Mouse (Mus musculus) hindbrain, embryonic 13.5 days (tissue): ENCODE measurements around the gene Qtrt2. TPM values are rescaled to one million over a fixed set of nuclear protein-coding genes. Genes with fewer than 3 reads are reported as not detected.

ENCODE experiments used
- polyA plus RNA-seq: library from polyadenylated mRNA; unstranded; fragments of >200 nt; fragmentation: Nextera tagmentation; extraction: Ambion mirVana; gene quantifications from 2 replicates; pipeline ENCODE4 v1.2.1, GENCODE M21; 2015

The Qtrt2 gene
- polyA plus RNA-seq, 1 experiment from 2014 or later: 20.5 TPM

Other genes starting within 250 kb of the Qtrt2 start
- not detected in 2 replicates for gene Drd3, start 172.8 kb downstream of the Qtrt2 start, polyA plus RNA-seq
- gene Ccdc191, start 37.0 kb downstream of the Qtrt2 start, polyA plus RNA-seq: 10.1 and 12.0 TPM in 2 replicates
- gene Zdhhc23, start 53.0 kb upstream of the Qtrt2 start, polyA plus RNA-seq: 1.7 and 1.8 TPM in 2 replicates
- 2.9 and 3.9 TPM in 2 replicates for gene Gramd1c, start 136.5 kb upstream of the Qtrt2 start, polyA plus RNA-seq
- gene Atp6v1a, start 212.9 kb upstream of the Qtrt2 start, polyA plus RNA-seq: 93.6 and 97.9 TPM in 2 replicates
- 60.6 and 65.8 TPM in 2 replicates for gene Naa50, start 213.0 kb upstream of the Qtrt2 start, polyA plus RNA-seq
- 2.6 and 2.9 TPM in 2 replicates for gene Usf3, start 246.4 kb upstream of the Qtrt2 start, polyA plus RNA-seq